Mouse (Mus musculus) gastrocnemius, postnatal 4 days (tissue): ENCODE measurements at regions not wholly inside any gene's neighbourhood (a gene's known extent, or its start where the extent isn't known, plus 50 kb on each side); places are given as distances from the start of the nearest gene placed in this dataset.

ENCODE experiments used
- DNase-seq, 2 experiments: peaks; one replicate each; pipeline ENCODE4 v3.0.0; 2021 to 2022; ENCODE audit warnings: low spot score in 2 of 2, mixed read lengths in 2 of 2

GRCm38 (mm10) chrX:9738904-9739303 lies 76.1 kb upstream of the Dynlt3 start:
- no peak for DNase-seq

- DNase-seq: no peak
Measured at GRCm38 (mm10) chrX:9742518-9742917, 79.7 kb upstream of the Dynlt3 start.

DNA sequence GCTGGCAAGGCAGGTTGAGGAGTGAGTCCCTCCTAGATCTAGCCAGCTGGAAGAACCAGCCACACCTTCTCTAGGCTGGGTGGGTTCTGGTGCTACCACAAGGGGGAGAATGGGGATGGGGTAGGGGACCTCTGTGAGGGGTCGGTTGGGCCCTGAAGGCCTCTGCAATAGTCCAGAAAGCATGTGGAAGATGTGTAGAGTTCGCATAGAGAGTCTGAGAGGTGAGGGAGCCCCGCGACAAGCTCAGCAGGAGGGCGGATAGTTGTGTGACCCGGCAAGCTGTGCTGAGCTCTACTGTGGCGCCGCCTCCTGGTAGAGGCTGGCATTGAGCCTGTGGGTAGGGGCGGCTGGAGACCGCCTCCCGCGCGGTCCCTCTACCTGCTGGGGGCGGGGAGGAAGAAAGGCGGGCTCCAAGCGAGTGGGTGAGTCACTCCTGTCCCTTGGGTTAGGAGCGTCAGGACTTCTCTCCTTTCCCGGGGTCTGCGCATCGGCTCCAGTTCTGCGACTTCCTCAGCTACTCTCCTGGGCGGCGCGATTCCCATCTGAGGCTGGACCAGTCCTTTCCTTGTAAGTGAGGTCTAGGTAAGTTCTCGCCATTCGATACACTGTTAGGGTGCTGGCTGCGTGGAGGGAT lies 84.6 kb upstream of the Dynlt3 start:
- DNase-seq: peak; percentile 13 to 17

- DNase-seq: no peak
Measured at GRCm38 (mm10) chrX:9752954-9753572, 90.3 kb upstream of the Dynlt3 start.

- no peak for DNase-seq
Measured at GRCm38 (mm10) chrX:9769540-9769939, 77.2 kb upstream of the Hypm start.

DNA sequence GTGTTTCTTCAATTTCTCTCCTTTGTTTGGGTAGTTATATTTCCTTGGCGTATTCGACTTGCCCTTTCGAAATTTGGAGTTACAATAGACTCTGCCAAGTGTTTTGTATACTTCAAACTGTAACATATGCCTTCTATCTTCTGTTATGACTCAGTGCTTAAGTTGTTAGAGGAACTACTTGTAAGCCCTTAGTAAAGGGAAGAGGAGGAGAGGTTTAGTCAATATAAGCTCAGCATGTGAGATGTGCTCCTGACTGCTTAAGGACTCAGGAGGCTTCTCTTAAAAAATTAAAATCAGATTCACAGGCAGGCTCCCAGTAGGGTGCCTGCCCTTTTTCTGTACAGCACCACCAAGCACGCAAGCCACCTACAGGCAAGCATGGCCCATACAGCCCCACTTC lies 69.2 kb upstream of the Hypm start:
- DNase-seq: no peak

DNA sequence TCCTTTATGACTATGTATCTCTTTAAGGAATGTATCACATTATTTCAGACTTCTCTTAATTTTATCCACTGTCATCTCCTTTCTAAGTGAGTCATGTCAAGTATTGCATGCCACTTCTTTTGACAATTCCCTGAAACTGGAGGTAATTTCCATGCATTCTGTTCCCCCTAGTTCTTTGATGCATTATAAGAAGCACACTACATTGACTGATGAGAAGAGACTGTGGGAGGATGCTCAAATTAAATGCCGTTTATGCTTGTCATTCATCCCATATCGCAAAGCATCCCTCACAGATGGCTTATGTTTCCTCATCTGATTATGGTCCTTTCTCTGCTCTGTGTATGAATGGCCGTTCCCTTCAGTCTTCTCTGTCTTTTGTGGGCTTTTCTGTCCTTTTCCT lies 57.2 kb upstream of the Hypm start:
- DNase-seq: no peak
